Mouse (Mus musculus): ENCODE results near the gene Tmed1.
"Not testable (repeated sequence)": the region's sequence is repeated elsewhere in the genome, so short reads cannot be mapped to it uniquely, and the experiment has no call there.

The Tmed1 gene

GRCm38 (mm10) chr9:21472913-21473312, 37.1 kb downstream of the Tmed1 start:
- no peak for DNase-seq (ENCODE audit: low spot score in 2 of 2)

GRCm38 (mm10) chr9:21469032-21470024, 40.7 kb downstream of the Tmed1 start:
- peak; percentile 53 to 72 for DNase-seq (ENCODE audit: low spot score in 2 of 2)

- DNase-seq (ENCODE audit: low spot score in 2 of 2) = not testable (repeated sequence)
Measured at GRCm38 (mm10) chr9:21464565-21464928, 45.5 kb downstream of the Tmed1 start.

- peak; percentile 9 to 22 for DNase-seq (ENCODE audit: low spot score in 2 of 2)
Measured at GRCm38 (mm10) chr9:21463766-21464564, 46.1 kb downstream of the Tmed1 start.

- DNase-seq (ENCODE audit: low spot score in 2 of 2) = peak; percentile 71 to 82
Measured at GRCm38 (mm10) chr9:21463138-21463590, 46.9 kb downstream of the Tmed1 start.

GRCm38 (mm10) chr9:21460400-21460940, 49.6 kb downstream of the Tmed1 start:
- DNase-seq (ENCODE audit: low spot score in 2 of 2) = no peak

- no peak for DNase-seq (ENCODE audit: low spot score in 2 of 2)
Measured at GRCm38 (mm10) chr9:21458821-21459220, 51.2 kb downstream of the Tmed1 start.
